Mouse (Mus musculus) embryonic facial prominence, embryonic 14.5 days (tissue): ENCODE results near the gene Sbk3. TPM values are rescaled to one million over a fixed set of nuclear protein-coding genes. Genes with fewer than 3 reads are reported as not detected.
A peak's percentile ranks its signal among the peaks of the same experiment; 100 is the strongest.
"Not testable (repeated sequence)": the region's sequence is repeated elsewhere in the genome, so short reads cannot be mapped to it uniquely, and the experiment has no call there.

ENCODE experiments used
- ATAC-seq: fragments of 200-750 bp; cut with Nextera tagmentation; 2 replicates; pipeline ENCODE4 v1.8.0; 2017; ENCODE audit warnings: low read depth, moderate number of reproducible peaks, moderate TSS enrichment
- DNase-seq: peaks from one replicate; pipeline ENCODE4 v3.0.0-alpha.2; 2015; ENCODE audit warnings: low spot score
- H3K27ac ChIP-seq: fragments of 300-500 bp; sonication (generic); replicated peaks from 2 replicates; pipeline ENCODE4 v1.5.1; 2014; ENCODE audit warnings: low read depth, mild to moderate bottlenecking, low read length, moderate library complexity
- H3K27me3 ChIP-seq: fragments of 300-500 bp; sonication (generic); replicated peaks from 2 replicates; pipeline ENCODE4 v1.6.1; 2014; ENCODE audit warnings: low read length; ENCODE audit not compliant: control insufficient read depth, insufficient read depth
- H3K36me3 ChIP-seq: fragments of 300-500 bp; sonication (generic); 2 replicates; pipeline ENCODE4 v1.6.1; 2014; ENCODE audit warnings: low read length, mixed read lengths; ENCODE audit not compliant: control insufficient read depth, insufficient read depth
- H3K4me1 ChIP-seq: fragments of 300-500 bp; sonication (generic); 2 replicates; pipeline ENCODE4 v1.6.1; 2014; ENCODE audit warnings: antibody characterized with exemption, low read length; ENCODE audit not compliant: control insufficient read depth, insufficient read depth
- H3K4me2 ChIP-seq: fragments of 300-500 bp; sonication (generic); 2 replicates; pipeline ENCODE4 v1.6.1; 2014; ENCODE audit warnings: low read depth, mild to moderate bottlenecking, low read length, moderate library complexity, mixed read lengths
- H3K4me3 ChIP-seq: fragments of 300-500 bp; sonication (generic); 2 replicates; pipeline ENCODE4 v1.5.1; 2014; ENCODE audit warnings: low read depth, mild to moderate bottlenecking, low read length
- H3K9ac ChIP-seq: fragments of 300-500 bp; sonication (generic); 2 replicates; pipeline ENCODE4 v1.6.1; 2014; ENCODE audit warnings: low read depth, mild to moderate bottlenecking, low read length, moderate library complexity, mixed read lengths
- H3K9me3 ChIP-seq: fragments of 300-500 bp; sonication (generic); 2 replicates; pipeline ENCODE4 v1.6.1; 2016; ENCODE audit warnings: low read length; ENCODE audit not compliant: control insufficient read depth
- WGBS: fragments of 180-500 bp; shearing (Covaris S2); extraction: QIAGEN DNeasy Blood & Tissue Kit; methylation state at CpG from one replicate; pipeline ENCODE4 v1.1.7; 2014; 5-methylcytosine and 5-hydroxymethylcytosine counted together
- polyA plus RNA-seq: library from polyadenylated mRNA; unstranded; fragments of >200 nt; fragmentation: Nextera tagmentation; extraction: Ambion mirVana; gene quantifications from 2 replicates; pipeline ENCODE4 v1.2.1, GENCODE M21; 2014

Sbk3 gene
- polyA plus RNA-seq = 0.06 and 0.08 TPM in 2 replicates

DNA sequence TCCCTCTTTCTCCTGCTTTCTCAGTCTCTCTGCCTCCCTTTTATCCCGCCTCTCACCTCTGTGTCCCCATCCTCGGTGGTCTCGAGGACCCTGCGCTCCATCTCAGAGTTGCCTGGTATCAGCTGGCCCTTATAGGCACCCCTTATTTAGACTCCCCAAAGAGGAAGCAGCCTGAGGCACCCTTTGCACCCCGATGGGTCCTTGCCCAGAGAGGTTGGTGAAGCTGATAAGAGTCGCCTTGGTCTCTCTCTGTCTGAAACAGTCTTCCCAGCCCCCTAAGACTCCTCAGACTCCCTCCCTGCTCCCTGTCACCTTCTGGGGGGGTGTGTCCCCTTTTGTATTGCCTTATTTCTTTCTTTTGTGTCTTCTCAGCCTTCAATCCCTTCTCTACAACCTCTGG, at the start of gene Sbk3:
TSS of gene Sbk3 (minus strand) at position 101 of the 400 bp plus-strand sequence.
- Histone ChIP-seq H3K9ac (no peak within 1 kb of the TSS), H3K4me2 (no peak within 1 kb of the TSS), H3K4me1 (no peaks in the 10 kb centered on the region), H3K36me3 (no peaks in the 10 kb centered on the region), H3K27me3 (no peaks in the 10 kb centered on the region), H3K4me3 (no peak within 1 kb of the TSS), H3K27ac (no peak within 1 kb of the TSS), H3K9me3 (no peaks in the 10 kb centered on the region)
- DNase-seq (no peak), ATAC-seq (no peak)
- WGBS = 45% methylated on average over 6 of the region's 6 CpGs

DNA sequence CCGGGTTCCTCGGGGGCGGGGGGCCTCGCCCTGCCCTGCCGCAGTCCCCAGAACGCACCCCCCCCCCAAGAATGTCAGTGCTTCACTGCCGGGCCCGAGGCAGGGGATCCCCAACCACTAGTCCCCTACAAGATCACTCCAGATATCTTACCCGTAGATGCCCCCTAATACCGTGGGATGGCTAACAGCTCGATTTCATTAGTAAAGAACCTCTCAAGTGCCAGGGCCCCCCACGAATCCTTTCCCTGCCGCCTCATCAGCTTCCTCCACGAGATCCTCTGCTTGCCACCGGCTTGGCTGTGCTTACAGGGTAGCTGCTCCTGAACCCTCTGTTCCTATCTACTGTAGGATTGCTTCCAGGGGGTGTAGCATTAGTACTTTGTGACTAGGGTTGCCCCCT, 49.7 kb upstream of the Sbk3 start:
- peak overlapping the region; percentile 84 for H3K4me2 ChIP-seq
- ATAC-seq = peak; percentile 10; the same call in 1 of the 2 replicates
- WGBS = 0% methylated on average over 9 of the region's 15 CpGs
- no peaks in the 10 kb centered on the region for H3K27me3 ChIP-seq
- peak overlapping the region; percentile 94 for H3K9ac ChIP-seq
- H3K36me3 ChIP-seq = peaks cover 47% of the 10 kb centered on the region
- peak overlapping the region; percentile 92 for H3K4me3 ChIP-seq
- H3K27ac ChIP-seq = peak overlapping the region; percentile 93
- H3K9me3 ChIP-seq = no peaks in the 10 kb centered on the region
- peaks cover 12% of the 10 kb centered on the region for H3K4me1 ChIP-seq
- DNase-seq = no peak

DNA sequence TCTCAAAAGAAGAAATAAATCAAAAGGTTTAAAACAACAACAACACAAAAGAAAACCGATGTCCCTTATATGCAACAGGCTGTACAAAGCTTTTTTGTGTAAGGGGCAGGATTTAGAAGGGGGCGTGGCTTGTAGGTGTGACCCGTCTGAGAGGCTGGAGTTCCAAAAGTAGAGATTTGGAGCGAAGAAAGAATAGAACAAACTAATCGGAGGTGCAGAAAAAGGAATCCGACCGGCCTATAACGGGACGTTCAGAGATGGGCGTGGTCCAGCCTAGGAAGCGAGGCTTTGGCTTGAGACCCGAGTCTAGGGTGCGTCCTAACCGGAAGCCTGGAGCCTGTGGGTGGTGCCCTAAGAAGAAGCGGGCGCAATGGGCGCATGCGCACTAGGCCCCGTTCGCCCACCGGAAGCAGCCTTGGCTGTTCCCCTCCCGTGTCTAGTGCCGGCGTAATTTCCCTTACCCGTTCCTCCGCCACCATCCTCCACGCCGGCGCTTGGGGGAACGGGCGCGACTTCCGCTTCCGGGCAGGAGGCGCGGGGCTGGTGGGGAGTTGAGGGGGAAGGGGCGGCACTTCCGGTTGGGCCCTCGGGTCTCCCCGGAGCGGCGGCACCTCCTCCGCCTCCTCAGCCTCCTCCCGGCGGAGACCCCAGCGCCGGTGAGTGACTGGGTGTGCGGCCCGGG, 49.2 kb upstream of the Sbk3 start, which contains the start of the genes Zfp865 and Ccdc106:
TSS of gene Zfp865 (plus strand) at position 377 of the 682 bp plus-strand sequence.
TSS of gene Ccdc106 (plus strand) at position 554 of the 682 bp plus-strand sequence.
- Histone ChIP-seq H3K9ac (peak within 1 kb of the TSS; percentile 94), H3K27ac (peak within 1 kb of the TSS; percentile 93), H3K4me1 (peaks cover 12% of the 10 kb centered on the region), H3K4me2 (peak within 1 kb of the TSS; percentile 84), H3K36me3 (peaks cover 42% of the 10 kb centered on the region), H3K9me3 (no peaks in the 10 kb centered on the region), H3K27me3 (no peaks in the 10 kb centered on the region), H3K4me3 (peak within 1 kb of the TSS; percentile 92)
- DNase-seq (peak; percentile 99), ATAC-seq (peak; percentile 93)
- WGBS = 0% methylated on average over 35 of the region's 49 CpGs

DNA sequence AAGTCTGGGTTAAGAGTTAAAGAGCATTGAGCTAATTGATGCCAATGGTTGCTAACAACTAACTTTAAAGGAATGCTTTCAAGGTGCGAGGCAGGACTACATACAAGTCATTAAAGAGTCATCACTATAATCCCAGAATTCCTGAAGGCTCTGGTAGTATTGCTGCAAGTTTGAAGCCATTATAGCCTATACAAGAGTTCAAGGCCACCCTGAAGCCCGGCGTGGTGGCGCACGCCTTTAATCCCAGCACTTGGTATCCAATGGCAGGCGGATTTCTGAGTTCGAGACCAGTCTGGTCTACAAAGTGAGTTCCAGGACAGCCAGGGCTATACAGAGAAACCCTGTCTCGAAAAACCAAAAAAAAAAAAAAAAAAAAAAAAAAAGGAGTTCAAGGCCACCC, 48.6 kb upstream of the Sbk3 start:
- WGBS = 28% methylated on average over 8 of the region's 8 CpGs

DNA sequence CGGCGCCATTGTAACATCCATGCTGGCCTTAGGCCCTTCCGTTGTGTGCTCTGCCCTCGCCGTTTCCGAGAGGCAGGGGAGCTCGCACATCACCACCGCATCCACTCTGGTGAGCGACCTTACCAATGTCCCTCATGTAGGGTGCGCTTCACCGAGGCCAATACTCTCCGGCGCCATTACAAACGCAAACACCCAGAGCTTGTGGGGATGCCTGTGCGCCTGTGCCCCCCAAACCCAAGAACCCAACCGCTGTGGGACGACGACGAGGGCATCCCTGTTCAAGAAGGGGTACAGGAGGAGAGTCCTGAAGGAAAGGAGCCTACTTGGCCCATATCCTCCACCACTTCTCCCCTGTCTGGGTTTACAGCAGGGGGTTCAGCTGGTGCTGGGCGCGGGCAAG, 47.0 kb upstream of the Sbk3 start:
- peaks cover 12% of the 10 kb centered on the region for H3K4me1 ChIP-seq
- no peaks in the 10 kb centered on the region for H3K9me3 ChIP-seq
- DNase-seq (no peak), ATAC-seq (no peak)
- no peak overlapping the region for H3K4me2 ChIP-seq
- no peak overlapping the region for H3K27ac ChIP-seq
- H3K27me3 ChIP-seq = no peaks in the 10 kb centered on the region
- no peak overlapping the region for H3K9ac ChIP-seq
- 99% methylated on average over 21 of the region's 21 CpGs for WGBS
- peaks cover 20% of the 10 kb centered on the region for H3K36me3 ChIP-seq
- H3K4me3 ChIP-seq = no peak overlapping the region

More for the DNA sequence above, 48.6 kb upstream of the Sbk3 start:
- H3K27me3 ChIP-seq, DNase-seq, H3K9me3 ChIP-seq, ATAC-seq: not testable (repeated sequence)
- Histone ChIP-seq H3K4me3 (peak overlapping the region; percentile 92), H3K9ac (peak overlapping the region; percentile 94), H3K4me1 (peaks cover 12% of the 10 kb centered on the region), H3K27ac (peak overlapping the region; percentile 93), H3K4me2 (peak overlapping the region; percentile 84), H3K36me3 (peaks cover 36% of the 10 kb centered on the region)

DNA sequence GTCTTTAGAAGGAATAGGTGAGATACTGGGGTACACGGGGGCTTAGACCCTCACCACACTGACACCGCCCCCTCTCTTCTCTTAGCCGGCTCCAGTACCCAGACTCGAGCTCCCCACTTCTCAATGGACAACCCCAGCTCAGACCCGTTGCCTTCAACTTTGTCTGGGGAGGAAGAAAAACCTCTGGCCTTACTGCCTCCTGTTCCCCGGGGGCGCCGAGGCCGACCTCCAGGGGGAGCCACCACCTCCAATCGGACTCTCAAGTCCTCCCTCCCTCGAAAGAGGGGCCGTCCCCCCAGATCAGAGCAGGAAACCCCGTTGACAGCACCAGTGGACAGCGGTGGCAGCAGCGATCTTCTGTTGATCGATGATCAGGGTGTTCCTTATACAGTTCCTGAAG, 46.4 kb upstream of the Sbk3 start:
- Histone ChIP-seq H3K36me3 (peaks cover 19% of the 10 kb centered on the region), H3K4me3 (no peak overlapping the region), H3K4me2 (no peak overlapping the region), H3K27ac (no peak overlapping the region), H3K9ac (no peak overlapping the region), H3K27me3 (no peaks in the 10 kb centered on the region), H3K9me3 (no peaks in the 10 kb centered on the region), H3K4me1 (peaks cover 12% of the 10 kb centered on the region)
- ATAC-seq = no peak
- no peak for DNase-seq
- WGBS = 90% methylated on average over 16 of the region's 16 CpGs

DNA sequence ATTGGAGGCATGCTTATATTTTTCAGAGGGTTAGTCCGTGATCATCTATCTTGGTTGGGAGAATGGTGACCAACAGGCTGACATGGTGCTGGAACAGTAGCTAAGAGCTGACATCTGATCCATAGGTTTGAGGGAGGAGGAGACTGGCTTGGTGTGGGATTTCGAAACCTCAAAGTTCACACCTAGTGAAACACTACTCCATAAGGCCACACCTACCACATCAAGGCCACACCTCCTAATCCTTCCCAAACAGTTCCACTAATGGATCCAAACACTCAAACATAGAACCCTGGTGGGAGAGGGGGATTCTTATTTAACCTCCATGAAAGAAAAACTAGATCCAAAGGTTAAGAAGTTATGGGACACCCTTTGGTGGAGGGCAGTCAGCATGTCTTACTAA, 46.0 kb upstream of the Sbk3 start:
- Histone ChIP-seq H3K9me3 (no peaks in the 10 kb centered on the region), H3K27me3 (no peaks in the 10 kb centered on the region), H3K9ac (no peak overlapping the region), H3K4me2 (no peak overlapping the region), H3K4me1 (peaks cover 12% of the 10 kb centered on the region), H3K36me3 (peaks cover 19% of the 10 kb centered on the region), H3K27ac (no peak overlapping the region), H3K4me3 (no peak overlapping the region)
- ATAC-seq = no peak
- 93% methylated on average over 2 of the region's 2 CpGs for WGBS
- no peak for DNase-seq

DNA sequence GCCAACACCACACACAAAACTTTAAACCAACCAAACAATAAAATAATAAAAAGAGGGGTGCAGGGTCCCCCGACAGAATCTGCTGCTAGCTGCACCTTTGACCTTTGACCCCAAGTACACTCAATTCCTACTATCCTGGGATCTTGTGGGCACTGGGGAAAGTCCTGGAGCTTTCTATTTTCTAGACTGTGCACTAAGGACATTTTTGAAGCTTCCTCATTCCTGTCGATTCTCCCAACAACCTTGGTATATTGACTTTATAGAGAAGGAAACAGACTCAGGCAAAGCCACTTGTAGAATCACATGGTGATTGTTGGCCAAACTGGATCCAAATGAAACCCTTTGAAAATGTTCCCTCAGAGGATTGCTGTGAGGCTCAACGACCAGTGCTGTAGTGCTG, 45.1 kb upstream of the Sbk3 start:
- Histone ChIP-seq H3K36me3 (peaks cover 26% of the 10 kb centered on the region), H3K4me3 (peak overlapping the region; percentile 63), H3K4me2 (peak overlapping the region; percentile 78), H3K27ac (peak overlapping the region; percentile 97), H3K9me3 (no peaks in the 10 kb centered on the region), H3K27me3 (no peaks in the 10 kb centered on the region), H3K9ac (peak overlapping the region; percentile 75; the same call in 1 of the 2 replicates), H3K4me1 (peaks cover 6% of the 10 kb centered on the region)
- DNase-seq = no peak
- ATAC-seq = no peak
- WGBS = 64% methylated on average over 3 of the region's 3 CpGs
